Mouse (Mus musculus): ENCODE data around the gene Rtn1. TPM values are rescaled to one million over a fixed set of nuclear protein-coding genes. Genes with fewer than 3 reads are reported as not detected.

The Rtn1 gene
- polyA plus RNA-seq, 1 experiment: not detected

- Histone ChIP-seq H3K79me2 (ENCODE audit: control insufficient read depth, insufficient read depth) (no peaks in the 10 kb centered on the region), H3K36me3 (ENCODE audit: control insufficient read depth, insufficient read depth) (no peaks in the 10 kb centered on the region), H3K4me2 (ENCODE audit: low read depth) (no peak overlapping the region), H3K27me3 (ENCODE audit: control insufficient read depth, insufficient read depth, insufficient read length) (no peaks in the 10 kb centered on the region), H3K4me3 (no peak overlapping the region), H3ac (ENCODE audit: control insufficient read depth, insufficient read length) (no peak overlapping the region)
- no peak for TF ChIP-seq POLR2AphosphoS2 (IDR thresholded peaks at IDR 0.05; ENCODE audit: insufficient read length, low read depth)
- TF ChIP-seq E2F4 (IDR thresholded peaks at IDR 0.05; ENCODE audit: insufficient read depth): no peak
- TF ChIP-seq MAX (IDR thresholded peaks at IDR 0.05; ENCODE audit: low read depth): no peak
- no peak for TF ChIP-seq SRF (IDR thresholded peaks at IDR 0.05; ENCODE audit: control insufficient read depth, insufficient read length, low read depth)
Measured at GRCm38 (mm10) chr12:72267614-72268013, 141.2 kb downstream of the Rtn1 start.

GRCm38 (mm10) chr12:72265261-72266228 lies 143.3 kb downstream of the Rtn1 start:
- TF ChIP-seq USF1 (IDR thresholded peaks at IDR 0.05; ENCODE audit: low read depth) (no peak), TCF3 (IDR thresholded peaks at IDR 0.05; ENCODE audit: insufficient read length, low read depth) (no peak), POLR2A (IDR thresholded peaks at IDR 0.05; ENCODE audit: insufficient read length, low read depth) (no peak), TCF12 (IDR thresholded peaks at IDR 0.05; ENCODE audit: insufficient read depth, poor library complexity, severe bottlenecking) (no peak), MYOD1 (IDR thresholded peaks at IDR 0.05; ENCODE audit: control insufficient read depth in 1 of 3, insufficient read length in 2 of 3, low read depth in 2 of 3) (no peak), E2F4 (IDR thresholded peaks at IDR 0.05; ENCODE audit: insufficient read depth) (no peak), REST (IDR thresholded peaks at IDR 0.05; ENCODE audit: insufficient read depth, insufficient read length) (no peak), MAX (IDR thresholded peaks at IDR 0.05; ENCODE audit: low read depth) (no peak), CEBPB (IDR thresholded peaks at IDR 0.05; ENCODE audit: insufficient read depth, poor library complexity, severe bottlenecking) (no peak)
- H3K79me2 ChIP-seq (ENCODE audit: control insufficient read depth, insufficient read depth): no peaks in the 10 kb centered on the region
- H3ac ChIP-seq (ENCODE audit: control insufficient read depth, insufficient read length): no peak overlapping the region
- no peaks in the 10 kb centered on the region for H3K36me3 ChIP-seq (ENCODE audit: control insufficient read depth, insufficient read depth)
- no peaks in the 10 kb centered on the region for H3K27me3 ChIP-seq (ENCODE audit: control insufficient read depth, insufficient read depth, insufficient read length)
- no peak overlapping the region for H3K4me3 ChIP-seq
- H3K4me2 ChIP-seq (ENCODE audit: low read depth): no peak overlapping the region

GRCm38 (mm10) chr12:72263213-72264103 lies 145.4 kb downstream of the Rtn1 start:
- H3ac ChIP-seq (ENCODE audit: control insufficient read depth, insufficient read length): no peak overlapping the region
- no peak overlapping the region for H3K4me2 ChIP-seq (ENCODE audit: low read depth)
- TF ChIP-seq TCF12 (IDR thresholded peaks at IDR 0.05; ENCODE audit: insufficient read depth, poor library complexity, severe bottlenecking) (no peak), MYOD1 (IDR thresholded peaks at IDR 0.05; ENCODE audit: control insufficient read depth in 1 of 3, insufficient read length in 2 of 3, low read depth in 2 of 3) (no peak), REST (IDR thresholded peaks at IDR 0.05; ENCODE audit: insufficient read depth, insufficient read length) (no peak), E2F4 (IDR thresholded peaks at IDR 0.05; ENCODE audit: insufficient read depth) (no peak), POLR2A (IDR thresholded peaks at IDR 0.05; ENCODE audit: insufficient read length, low read depth) (no peak), USF1 (IDR thresholded peaks at IDR 0.05; ENCODE audit: low read depth) (no peak), POLR2AphosphoS2 (IDR thresholded peaks at IDR 0.05; ENCODE audit: insufficient read length, low read depth) (no peak), SRF (IDR thresholded peaks at IDR 0.05; ENCODE audit: control insufficient read depth, insufficient read length, low read depth) (no peak), MAX (IDR thresholded peaks at IDR 0.05; ENCODE audit: low read depth) (no peak), TCF3 (IDR thresholded peaks at IDR 0.05; ENCODE audit: insufficient read length, low read depth) (no peak), CEBPB (IDR thresholded peaks at IDR 0.05; ENCODE audit: insufficient read depth, poor library complexity, severe bottlenecking) (no peak), MYOG (IDR thresholded peaks at IDR 0.05; ENCODE audit: control insufficient read depth in 1 of 3, insufficient read depth in 1 of 3, insufficient read length in 2 of 3, low read depth in 2 of 3) (no peak)
- H3K36me3 ChIP-seq (ENCODE audit: control insufficient read depth, insufficient read depth): no peaks in the 10 kb centered on the region
- no peaks in the 10 kb centered on the region for H3K79me2 ChIP-seq (ENCODE audit: control insufficient read depth, insufficient read depth)
- H3K4me3 ChIP-seq: no peak overlapping the region
- no peaks in the 10 kb centered on the region for H3K27me3 ChIP-seq (ENCODE audit: control insufficient read depth, insufficient read depth, insufficient read length)

- Histone ChIP-seq H3K36me3 (ENCODE audit: control insufficient read depth, insufficient read depth) (no peaks in the 10 kb centered on the region), H3K79me2 (ENCODE audit: control insufficient read depth, insufficient read depth) (no peaks in the 10 kb centered on the region), H3ac (ENCODE audit: control insufficient read depth, insufficient read length) (no peak overlapping the region), H3K4me3 (no peak overlapping the region), H3K27me3 (ENCODE audit: control insufficient read depth, insufficient read depth, insufficient read length) (peaks cover 11% of the 10 kb centered on the region), H3K4me2 (ENCODE audit: low read depth) (no peak overlapping the region)
- no peak for TF ChIP-seq POLR2A (IDR thresholded peaks at IDR 0.05; ENCODE audit: insufficient read length, low read depth)
- TF ChIP-seq CEBPB (IDR thresholded peaks at IDR 0.05; ENCODE audit: insufficient read depth, poor library complexity, severe bottlenecking): no peak
- no peak for TF ChIP-seq TCF12 (IDR thresholded peaks at IDR 0.05; ENCODE audit: insufficient read depth, poor library complexity, severe bottlenecking)
- TF ChIP-seq MAX (IDR thresholded peaks at IDR 0.05; ENCODE audit: low read depth): no peak
- TF ChIP-seq SRF (IDR thresholded peaks at IDR 0.05; ENCODE audit: control insufficient read depth, insufficient read length, low read depth): no peak
- no peak for TF ChIP-seq POLR2AphosphoS2 (IDR thresholded peaks at IDR 0.05; ENCODE audit: insufficient read length, low read depth)
Measured at GRCm38 (mm10) chr12:72257000-72257399, 151.9 kb downstream of the Rtn1 start.

Measured in myocyte (in vitro differentiated cells).